Mouse (Mus musculus): Measurements from ENCODE around the gene Klrb1b. TPM values are rescaled to one million over a fixed set of nuclear protein-coding genes. Genes with fewer than 3 reads are reported as not detected.
"Not testable (repeated sequence)": the region's sequence is repeated elsewhere in the genome, so short reads cannot be mapped to it uniquely, and the experiment has no call there.

Klrb1b gene
- polyA plus RNA-seq, 1 experiment from 2014 or later, result not detected

DNA sequence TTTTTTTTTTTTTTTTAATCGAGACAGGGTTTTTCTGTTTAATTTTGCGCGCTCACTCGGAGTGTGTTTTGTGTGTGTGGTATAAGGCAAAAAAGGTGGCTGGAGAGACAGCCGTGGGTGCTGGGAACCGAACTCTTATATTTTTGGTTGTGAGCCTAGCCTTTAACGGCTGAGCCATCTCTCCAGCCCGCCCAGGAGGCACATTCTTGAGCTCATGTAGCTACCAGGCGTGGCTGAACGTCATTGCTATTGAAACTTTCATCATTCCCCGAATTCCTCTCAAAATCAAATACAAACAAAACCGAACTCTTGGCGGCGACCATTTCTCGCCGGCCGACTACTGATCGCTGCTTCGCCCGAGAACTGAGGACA, 27.4 kb downstream of the Klrb1b start:
- not testable (repeated sequence) for H3K27me3 ChIP-seq; H3K9me3 ChIP-seq; H3K4me1 ChIP-seq (replicated peaks); H3K36me3 ChIP-seq
- Histone ChIP-seq H3K9ac (replicated peaks) (peak overlapping the region; percentile 57), H3K4me3 (replicated peaks) (peak overlapping the region; percentile 59), H3K4me2 (peak overlapping the region; percentile 63), H3K27ac (peak overlapping the region; percentile 83)
- 0 out of 2 replicates have a peak, but pooled peaks have one; percentile 22 for ATAC-seq (ENCODE audit: insufficient number of reproducible peaks, insufficient read depth, low FRiP score, low TSS enrichment, low read depth)
- under 1% methylated on average over 20 of the region's 20 CpGs for WGBS

GRCm38 (mm10) chr6:128797936-128798771, 28.0 kb downstream of the Klrb1b start:
- no peak for ATAC-seq (ENCODE audit: insufficient number of reproducible peaks, insufficient read depth, low FRiP score, low TSS enrichment, low read depth)
- Histone ChIP-seq H3K36me3 (no peaks in the 10 kb centered on the region), H3K4me2 (peak overlapping the region; percentile 63), H3K27me3 (no peaks in the 10 kb centered on the region), H3K9ac (replicated peaks) (peak overlapping the region; percentile 47; the same call in 1 of the 2 replicates), H3K9me3 (no peaks in the 10 kb centered on the region), H3K27ac (0 out of 2 replicates have a peak overlapping the region, but pooled peaks have one; percentile 7), H3K4me1 (replicated peaks) (peaks cover 10% of the 10 kb centered on the region), H3K4me3 (replicated peaks) (peak overlapping the region; percentile 59)
- 15% methylated on average over 15 of the region's 15 CpGs for WGBS

DNA sequence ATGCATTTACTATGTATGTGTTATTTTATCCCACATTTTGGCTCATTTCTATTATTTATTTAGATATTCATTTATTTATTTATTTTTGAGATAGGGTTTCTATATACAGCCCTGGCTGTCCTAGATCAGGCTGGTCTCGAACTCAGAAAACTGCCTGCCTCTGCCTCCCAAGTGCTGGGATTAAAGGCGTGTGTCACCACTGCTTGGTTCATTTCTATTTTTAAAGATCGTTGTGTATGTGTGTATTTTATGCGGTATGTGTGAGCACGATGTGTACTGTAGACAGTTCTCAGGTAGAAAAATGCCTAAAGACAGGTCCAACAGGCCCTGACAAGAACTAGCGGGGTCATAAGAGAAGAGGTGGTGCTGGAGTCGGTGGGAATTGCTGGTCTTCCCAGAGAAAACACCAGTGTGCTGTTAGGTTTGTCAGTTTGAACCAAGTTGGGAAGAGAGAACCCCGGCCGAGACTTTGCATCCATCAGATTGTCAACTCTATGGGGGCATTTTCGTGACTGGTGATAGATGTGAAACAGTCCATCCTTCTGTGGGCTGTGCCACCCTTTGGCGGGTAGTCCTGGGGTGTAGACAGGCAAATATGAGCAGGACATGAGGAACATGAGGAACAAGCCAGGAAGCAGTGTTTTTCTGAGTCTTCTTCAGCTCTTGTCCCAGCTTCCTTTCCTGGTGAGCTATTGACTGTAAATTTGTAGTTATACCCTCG, 28.8 kb downstream of the Klrb1b start:
- Histone ChIP-seq H3K4me3 (replicated peaks) (peak overlapping the region; percentile 59), H3K4me2 (peak overlapping the region; percentile 63), H3K36me3 (no peaks in the 10 kb centered on the region), H3K9me3 (no peaks in the 10 kb centered on the region), H3K4me1 (replicated peaks) (peaks cover 10% of the 10 kb centered on the region), H3K27ac (no peak overlapping the region), H3K27me3 (no peaks in the 10 kb centered on the region), H3K9ac (replicated peaks) (no peak overlapping the region)
- no peak for ATAC-seq (ENCODE audit: insufficient number of reproducible peaks, insufficient read depth, low FRiP score, low TSS enrichment, low read depth)
- WGBS, result 76% methylated on average over 12 of the region's 12 CpGs

DNA sequence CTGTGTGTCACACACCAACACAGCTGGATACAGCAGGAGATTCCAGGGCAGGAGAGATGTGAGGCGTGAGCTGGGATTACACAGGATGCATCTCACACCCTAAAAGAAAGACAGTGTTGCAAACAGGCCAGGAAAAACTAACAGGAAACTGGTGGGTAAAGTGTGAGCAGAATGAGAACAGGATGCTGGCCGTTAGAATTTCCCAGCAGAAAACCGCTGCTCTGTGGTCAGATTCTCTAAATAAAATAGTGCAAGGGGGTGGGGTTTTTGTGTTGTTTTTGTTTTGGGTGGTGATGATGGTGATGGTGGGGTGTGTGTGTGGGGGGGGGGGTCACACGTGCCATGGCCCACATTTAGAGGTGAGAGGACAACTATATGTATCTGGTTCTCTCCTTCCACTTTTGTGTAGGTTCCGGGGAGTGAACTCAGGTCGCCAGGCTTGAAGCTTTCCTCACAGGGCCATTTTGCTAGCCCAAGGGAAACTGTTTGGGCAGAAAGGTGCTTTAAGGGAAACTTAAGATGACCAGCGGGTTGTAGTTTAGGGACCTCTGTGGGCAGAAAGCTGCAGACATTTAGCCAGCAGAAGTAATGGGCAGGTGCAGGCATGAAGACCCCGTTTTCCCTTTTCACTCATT, 29.7 kb downstream of the Klrb1b start:
- H3K36me3 ChIP-seq, result no peaks in the 10 kb centered on the region
- H3K4me1 ChIP-seq (replicated peaks), result peaks cover 10% of the 10 kb centered on the region
- H3K4me2 ChIP-seq, result no peak overlapping the region
- no peaks in the 10 kb centered on the region for H3K27me3 ChIP-seq
- no peak overlapping the region for H3K4me3 ChIP-seq (replicated peaks)
- no peak overlapping the region for H3K9ac ChIP-seq (replicated peaks)
- H3K9me3 ChIP-seq, result no peaks in the 10 kb centered on the region
- no peak overlapping the region for H3K27ac ChIP-seq
- WGBS, result 65% methylated on average over 8 of the region's 8 CpGs
- ATAC-seq (ENCODE audit: insufficient number of reproducible peaks, insufficient read depth, low FRiP score, low TSS enrichment, low read depth), result no peak

DNA sequence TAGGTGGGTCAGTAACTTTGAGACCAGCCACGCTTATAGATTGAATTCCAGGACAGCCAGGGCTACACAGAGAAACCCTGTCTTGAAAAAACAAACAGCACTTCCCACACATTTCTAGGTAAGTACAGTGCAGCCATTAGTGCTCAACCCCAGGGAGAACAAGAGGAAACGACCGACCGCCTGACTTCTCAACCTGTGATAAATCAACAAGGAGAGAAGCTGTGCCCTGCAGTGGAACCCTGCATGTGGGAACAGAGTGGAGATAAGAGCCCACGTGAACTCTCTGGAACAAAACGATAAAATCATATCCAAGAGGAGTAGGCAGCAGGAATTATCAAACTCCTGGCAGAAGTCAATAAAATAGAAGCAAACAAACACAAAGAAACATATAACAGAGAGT, 32.4 kb downstream of the Klrb1b start:
- ATAC-seq (ENCODE audit: insufficient number of reproducible peaks, insufficient read depth, low FRiP score, low TSS enrichment, low read depth), result no peak
- H3K4me2 ChIP-seq, result no peak overlapping the region
- WGBS, result 42% methylated on average over 6 of the region's 6 CpGs
- H3K9ac ChIP-seq (replicated peaks), result no peak overlapping the region
- no peaks in the 10 kb centered on the region for H3K27me3 ChIP-seq
- H3K4me1 ChIP-seq (replicated peaks), result peaks cover 10% of the 10 kb centered on the region
- H3K9me3 ChIP-seq, result no peaks in the 10 kb centered on the region
- no peak overlapping the region for H3K27ac ChIP-seq
- H3K4me3 ChIP-seq (replicated peaks), result no peak overlapping the region
- H3K36me3 ChIP-seq, result no peaks in the 10 kb centered on the region

- not testable (repeated sequence) for H3K9me3 ChIP-seq; ATAC-seq (ENCODE audit: insufficient number of reproducible peaks, insufficient read depth, low FRiP score, low TSS enrichment, low read depth); H3K9ac ChIP-seq (replicated peaks); H3K4me3 ChIP-seq (replicated peaks); H3K36me3 ChIP-seq; H3K27ac ChIP-seq; H3K4me2 ChIP-seq; H3K27me3 ChIP-seq; H3K4me1 ChIP-seq (replicated peaks)
- 72% methylated on average over 4 of the region's 4 CpGs for WGBS
These were observed 35.6 kb downstream of the Klrb1b start for GRCm38 (mm10) chr6:128790491-128790994.

GRCm38 (mm10) chr6:128789115-128789514, 37.0 kb downstream of the Klrb1b start, which contains the start of gene Klrb1c:
Klrb1c (minus strand) TSS chr6:128789215.
- H3K36me3 ChIP-seq, result no peaks in the 10 kb centered on the region
- ATAC-seq (ENCODE audit: insufficient number of reproducible peaks, insufficient read depth, low FRiP score, low TSS enrichment, low read depth), result no peak
- WGBS, result 77% methylated on average over 2 of the region's 2 CpGs

DNA sequence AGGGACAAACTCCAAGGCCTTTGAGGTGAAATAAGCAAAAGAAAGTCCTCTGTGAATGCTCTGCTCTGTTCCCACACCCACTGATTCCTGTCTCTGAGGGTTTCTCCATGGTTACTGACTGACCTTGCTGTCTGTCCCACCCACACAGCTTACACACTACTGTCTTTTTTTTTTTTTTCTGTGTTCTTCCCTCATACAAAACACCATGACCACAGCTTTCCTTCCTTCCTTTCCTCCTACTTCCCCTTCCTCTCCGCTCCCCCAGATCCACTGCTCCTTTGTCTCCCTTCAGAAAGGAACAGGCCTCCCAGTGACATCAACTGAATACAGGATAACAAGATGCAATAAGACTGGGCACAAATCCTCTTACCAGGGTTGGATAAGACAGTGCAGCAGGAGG, 37.6 kb downstream of the Klrb1b start:
- H3K27me3 ChIP-seq, result no peaks in the 10 kb centered on the region
- no peak for ATAC-seq (ENCODE audit: insufficient number of reproducible peaks, insufficient read depth, low FRiP score, low TSS enrichment, low read depth)
- H3K4me1 ChIP-seq (replicated peaks), result no peaks in the 10 kb centered on the region
- H3K4me2 ChIP-seq, result no peak overlapping the region
- no peak overlapping the region for H3K9ac ChIP-seq (replicated peaks)
- no peaks in the 10 kb centered on the region for H3K36me3 ChIP-seq
- no peak overlapping the region for H3K4me3 ChIP-seq (replicated peaks)
- H3K27ac ChIP-seq, result no peak overlapping the region
- no peaks in the 10 kb centered on the region for H3K9me3 ChIP-seq
- WGBS, result 89% methylated on average over 1 of the region's 1 CpGs

More at GRCm38 (mm10) chr6:128789115-128789514, 37.0 kb downstream of the Klrb1b start, which contains the start of gene Klrb1c:
- no peaks in the 10 kb centered on the region for H3K9me3 ChIP-seq
- H3K27ac ChIP-seq, result no peak within 1 kb of the TSS
- no peak within 1 kb of the TSS for H3K9ac ChIP-seq (replicated peaks)
- no peaks in the 10 kb centered on the region for H3K4me1 ChIP-seq (replicated peaks)
- no peaks in the 10 kb centered on the region for H3K27me3 ChIP-seq
- no peak within 1 kb of the TSS for H3K4me2 ChIP-seq
- no peak within 1 kb of the TSS for H3K4me3 ChIP-seq (replicated peaks)

GRCm38 (mm10) chr6:128786396-128786795, 39.7 kb downstream of the Klrb1b start:
- H3K27me3 ChIP-seq; H3K4me3 ChIP-seq (replicated peaks); H3K4me2 ChIP-seq; ATAC-seq (ENCODE audit: insufficient number of reproducible peaks, insufficient read depth, low FRiP score, low TSS enrichment, low read depth); H3K9ac ChIP-seq (replicated peaks); H3K4me1 ChIP-seq (replicated peaks); H3K36me3 ChIP-seq; H3K27ac ChIP-seq; H3K9me3 ChIP-seq: not testable (repeated sequence)
- WGBS, result 94% methylated on average over 1 of the region's 1 CpGs

DNA sequence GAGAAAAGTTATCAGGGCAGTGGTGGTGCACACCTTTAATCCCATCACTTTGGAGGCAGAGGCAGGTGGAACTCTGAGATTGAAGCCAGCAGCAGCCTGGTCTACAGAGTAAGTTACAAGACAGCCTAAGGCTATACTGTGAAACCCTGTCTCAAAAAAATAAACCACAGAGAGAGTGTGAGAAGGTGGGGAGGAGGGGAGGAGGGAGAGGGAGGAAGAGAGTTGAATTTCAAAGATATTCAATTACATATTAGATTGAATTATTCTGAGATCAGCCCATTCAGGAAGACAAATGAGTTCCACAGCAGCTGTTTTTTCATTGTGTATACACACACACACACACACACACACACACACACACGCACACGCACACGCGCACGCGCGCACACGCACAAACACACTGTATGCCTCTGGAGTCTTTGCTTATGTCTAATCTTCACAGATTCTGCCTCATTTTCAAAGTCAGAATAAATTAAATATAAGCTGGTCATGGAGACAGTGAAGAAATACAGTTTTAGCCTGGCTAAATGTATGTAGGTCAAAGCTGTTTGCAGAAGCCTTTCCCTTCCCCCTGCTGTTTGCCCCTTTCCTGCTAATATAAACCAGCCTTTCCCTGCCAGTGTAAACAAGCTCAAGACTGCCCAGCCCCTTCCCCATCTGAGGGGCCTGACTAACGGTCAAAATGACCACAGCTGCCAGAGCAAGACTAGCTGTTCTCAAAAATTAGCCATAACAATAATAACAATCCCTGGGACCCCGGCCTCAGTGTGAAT, 56.5 kb downstream of the Klrb1b start:
- no peaks in the 10 kb centered on the region for H3K36me3 ChIP-seq
- no peak for ATAC-seq (ENCODE audit: insufficient number of reproducible peaks, insufficient read depth, low FRiP score, low TSS enrichment, low read depth)
- H3K4me1 ChIP-seq (replicated peaks), result peaks cover 10% of the 10 kb centered on the region
- H3K4me2 ChIP-seq, result peak overlapping the region; percentile 17; the same call in 1 of the 2 replicates
- WGBS, result 80% methylated on average over 10 of the region's 10 CpGs
- no peak overlapping the region for H3K4me3 ChIP-seq (replicated peaks)
- 0 out of 2 replicates have a peak overlapping the region, but pooled peaks have one; percentile 27 for H3K9ac ChIP-seq (replicated peaks)
- H3K27me3 ChIP-seq, result no peaks in the 10 kb centered on the region
- no peaks in the 10 kb centered on the region for H3K9me3 ChIP-seq
- H3K27ac ChIP-seq, result peak overlapping the region; percentile 45; the same call in 1 of the 2 replicates

All from limb, embryonic 12.5 days (tissue).